Mouse (Mus musculus) C2C12 (cell line): ENCODE measurements around the gene B9d1. TPM values are rescaled to one million over a fixed set of nuclear protein-coding genes. Genes with fewer than 3 reads are reported as not detected.

ENCODE experiments used
- H3K27me3 ChIP-seq: one replicate; pipeline ENCODE4 v1.6.1; 2011; ENCODE audit not compliant: control insufficient read depth, insufficient read depth, insufficient read length
- H3K36me3 ChIP-seq: one replicate; pipeline ENCODE4 v1.6.1; 2011; ENCODE audit not compliant: control insufficient read depth, insufficient read depth
- H3K4me3 ChIP-seq: one replicate; pipeline ENCODE4 v1.5.1; 2011; ENCODE audit warnings: mild to moderate bottlenecking, control low read depth; ENCODE audit not compliant: poor library complexity, insufficient read depth, severe bottlenecking
- H3K79me2 ChIP-seq: one replicate; pipeline ENCODE4 v1.6.1; 2011; ENCODE audit not compliant: control insufficient read depth, insufficient read depth
- H3K79me3 ChIP-seq: one replicate; pipeline ENCODE4 v1.6.1; 2011; ENCODE audit warnings: low read depth, control low read depth
- H3ac ChIP-seq: one replicate; pipeline ENCODE3; 2011; ENCODE audit warnings: low read depth; ENCODE audit not compliant: control insufficient read depth, insufficient read length
- CEBPB ChIP-seq: IDR thresholded peaks from one replicate; pipeline ENCODE4 v1.6.1; 2011; ENCODE audit warnings: low read depth, mild to moderate bottlenecking, control low read depth, moderate library complexity
- CTCF ChIP-seq: IDR thresholded peaks from one replicate; pipeline ENCODE4 v1.5.1; 2011; ENCODE audit not compliant: control insufficient read depth, insufficient read depth, insufficient read length
- FOSL1 ChIP-seq: IDR thresholded peaks from one replicate; pipeline ENCODE4 v1.8.0; 2011; ENCODE audit warnings: mild to moderate bottlenecking, low read length; ENCODE audit not compliant: poor library complexity, insufficient read depth, severe bottlenecking
- MAX ChIP-seq: IDR thresholded peaks from one replicate; pipeline ENCODE4 v1.6.1; 2011; ENCODE audit warnings: mild to moderate bottlenecking, control low read depth
- MYOD1 ChIP-seq: IDR thresholded peaks from one replicate; pipeline ENCODE4 v1.6.1; 2011; ENCODE audit warnings: low read depth; ENCODE audit not compliant: control insufficient read depth, insufficient read length
- MYOG ChIP-seq: IDR thresholded peaks from one replicate; pipeline ENCODE4 v1.6.1; 2011; ENCODE audit not compliant: control insufficient read depth, insufficient read length; ENCODE audit errors: extremely low read depth
- USF1 ChIP-seq: IDR thresholded peaks from one replicate; pipeline ENCODE4 v1.6.1; 2011; ENCODE audit warnings: low read depth, mild to moderate bottlenecking, control low read depth, moderate library complexity
- polyA plus RNA-seq: library from polyadenylated mRNA; unstranded; fragments of >200 nt; fragmentation: generic; extraction: Trizol; gene quantifications from one replicate; pipeline ENCODE4 v1.2.1, GENCODE M21; 2012; ENCODE audit warnings: missing spikeins

The B9d1 gene
- polyA plus RNA-seq, 1 experiment: 45.7 TPM

DNA sequence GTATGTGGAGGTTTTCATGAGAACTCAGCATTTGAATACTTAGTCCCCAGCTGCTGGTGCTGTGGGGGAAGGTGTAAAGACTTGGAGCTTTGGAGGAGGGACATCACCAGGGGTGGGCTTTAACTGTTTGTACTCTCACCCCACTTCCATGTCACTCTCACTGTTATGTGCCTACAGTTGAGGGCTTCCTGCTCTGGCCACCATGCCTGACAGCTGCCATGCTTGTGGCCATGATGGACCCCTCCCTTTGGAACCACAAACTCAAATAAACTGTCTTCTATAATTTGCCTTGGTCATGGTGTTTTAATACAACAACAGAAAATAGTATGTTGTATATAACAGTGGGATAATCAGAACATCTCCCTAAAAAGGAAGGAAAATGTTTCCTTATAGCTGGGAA, 34.1 kb upstream of the B9d1 start:
- H3K79me2 ChIP-seq: no peaks in the 10 kb centered on the region
- TF ChIP-seq USF1: no peak
- no peak for TF ChIP-seq CEBPB
- TF ChIP-seq MAX: no peak
- no peak for TF ChIP-seq MYOD1
- no peak for TF ChIP-seq FOSL1
- no peak for TF ChIP-seq CTCF
- TF ChIP-seq MYOG: no peak
- no peak overlapping the region for H3K4me3 ChIP-seq
- no peak overlapping the region for H3ac ChIP-seq
- peaks cover 28% of the 10 kb centered on the region for H3K27me3 ChIP-seq
- H3K79me3 ChIP-seq: no peaks in the 10 kb centered on the region
- no peaks in the 10 kb centered on the region for H3K36me3 ChIP-seq

DNA sequence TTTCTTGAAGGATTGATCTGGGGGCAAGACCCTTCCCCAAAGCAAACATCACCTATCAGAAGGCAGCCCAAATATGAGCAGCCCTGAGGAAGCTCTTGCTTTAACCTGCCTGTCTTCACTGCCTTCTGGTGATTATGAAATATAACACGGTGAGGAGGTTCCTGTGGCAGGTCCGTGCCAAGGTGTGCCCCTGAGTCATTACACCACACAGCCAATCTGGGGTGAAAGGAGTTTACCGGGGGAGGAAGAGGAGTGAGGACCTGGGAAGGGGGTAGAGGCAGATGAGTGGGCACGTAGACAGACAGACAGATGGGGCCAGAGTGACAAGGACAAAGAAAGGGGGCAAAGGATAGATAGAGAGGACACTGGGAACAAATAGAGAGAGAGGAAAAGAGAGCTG, 31.3 kb upstream of the B9d1 start:
- no peaks in the 10 kb centered on the region for H3K79me2 ChIP-seq
- TF ChIP-seq CEBPB: no peak
- no peak for TF ChIP-seq USF1
- no peak for TF ChIP-seq FOSL1
- no peak for TF ChIP-seq CTCF
- TF ChIP-seq MAX: no peak
- TF ChIP-seq MYOG: no peak
- no peak for TF ChIP-seq MYOD1
- no peak overlapping the region for H3K4me3 ChIP-seq
- no peaks in the 10 kb centered on the region for H3K79me3 ChIP-seq
- no peak overlapping the region for H3ac ChIP-seq
- peaks cover 22% of the 10 kb centered on the region for H3K27me3 ChIP-seq
- H3K36me3 ChIP-seq: no peaks in the 10 kb centered on the region

DNA sequence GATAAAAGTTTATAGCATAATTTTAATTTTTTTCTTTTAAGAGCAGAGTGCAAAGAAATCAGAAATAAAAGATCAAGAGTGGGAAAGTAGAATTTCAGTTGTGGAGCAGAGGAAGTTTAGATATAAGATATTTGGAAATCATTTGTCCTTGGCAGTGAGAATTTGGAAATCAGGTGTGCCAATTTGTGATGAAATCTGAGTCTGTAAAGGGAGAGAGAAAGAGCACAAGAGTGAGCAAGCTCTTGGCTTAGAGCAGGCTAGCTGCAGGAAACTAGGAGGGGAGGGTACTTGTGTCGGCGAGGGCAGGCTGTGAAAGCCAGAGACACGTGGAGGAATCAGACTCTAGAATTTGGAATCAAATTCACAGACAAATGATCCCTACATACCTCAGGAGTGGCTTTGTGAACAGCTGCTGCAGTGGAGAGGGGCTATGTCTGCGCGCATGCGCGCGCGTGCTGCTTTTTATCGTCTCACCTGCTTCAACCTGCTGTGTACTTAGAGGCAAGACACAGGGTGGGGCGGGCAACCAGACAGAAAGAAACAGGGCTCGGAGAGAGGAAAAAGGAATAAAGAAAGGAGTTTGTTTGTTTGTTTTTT, 28.1 kb upstream of the B9d1 start:
- TF ChIP-seq CTCF: no peak
- no peak for TF ChIP-seq MYOG
- TF ChIP-seq CEBPB: no peak
- no peak for TF ChIP-seq FOSL1
- no peak for TF ChIP-seq MYOD1
- TF ChIP-seq USF1: no peak
- no peak for TF ChIP-seq MAX
- Histone ChIP-seq H3K4me3 (no peak overlapping the region), H3K79me2 (no peaks in the 10 kb centered on the region), H3K27me3 (peaks cover 16% of the 10 kb centered on the region), H3K36me3 (no peaks in the 10 kb centered on the region), H3ac (no peak overlapping the region), H3K79me3 (no peaks in the 10 kb centered on the region)

DNA sequence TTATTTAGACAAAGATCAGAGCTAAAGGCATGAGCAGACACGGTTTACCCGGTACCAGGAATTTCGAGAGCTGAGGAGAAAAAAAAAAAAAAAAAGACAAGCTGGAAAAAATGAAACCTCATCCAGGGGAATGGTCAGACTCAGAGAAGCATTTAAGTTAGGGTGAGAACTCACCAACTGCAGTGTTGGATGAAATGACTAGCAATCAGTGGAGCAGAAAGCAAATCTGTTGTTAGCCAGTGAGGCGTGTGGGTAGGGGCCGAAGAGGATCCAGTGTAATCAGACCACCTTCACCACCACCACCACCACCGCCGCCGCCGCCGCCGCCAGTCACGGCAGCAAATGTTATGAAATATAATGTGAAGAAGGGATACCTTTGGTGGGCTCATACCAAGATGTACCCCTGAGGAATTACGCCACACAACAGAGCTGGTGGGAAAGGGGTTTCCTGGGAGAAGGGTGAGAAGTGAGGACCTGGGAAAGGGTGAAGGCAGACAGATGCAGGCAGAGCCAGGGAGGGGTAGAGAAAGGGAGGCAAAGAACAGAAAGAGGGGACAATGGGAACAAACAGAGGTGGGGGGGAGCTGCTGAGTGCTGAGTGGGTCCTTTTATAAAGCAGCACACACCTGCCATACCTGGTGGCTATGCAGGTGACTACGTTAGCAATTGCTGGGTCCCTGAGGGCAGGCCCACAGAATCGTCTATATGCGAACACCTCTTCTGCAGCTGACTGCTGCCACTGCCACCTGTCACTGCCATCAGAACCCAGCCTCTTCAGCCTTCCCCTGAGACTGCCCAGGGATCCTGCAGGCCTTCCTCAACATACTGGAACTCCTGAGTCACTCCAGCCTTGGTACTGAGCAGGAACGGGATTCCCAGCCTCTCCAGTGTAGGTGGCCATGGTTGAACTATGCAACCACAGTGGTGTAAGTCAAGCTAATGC, 27.1 kb upstream of the B9d1 start:
- H3K36me3 ChIP-seq: no peaks in the 10 kb centered on the region
- H3ac ChIP-seq: no peak overlapping the region
- H3K79me2 ChIP-seq: no peaks in the 10 kb centered on the region
- peaks cover 16% of the 10 kb centered on the region for H3K27me3 ChIP-seq
- no peaks in the 10 kb centered on the region for H3K79me3 ChIP-seq
- no peak overlapping the region for H3K4me3 ChIP-seq
- no peak for TF ChIP-seq MYOG
- no peak for TF ChIP-seq FOSL1
- TF ChIP-seq CTCF: no peak
- no peak for TF ChIP-seq CEBPB
- TF ChIP-seq MYOD1: no peak
- TF ChIP-seq USF1: no peak
- TF ChIP-seq MAX: no peak

DNA sequence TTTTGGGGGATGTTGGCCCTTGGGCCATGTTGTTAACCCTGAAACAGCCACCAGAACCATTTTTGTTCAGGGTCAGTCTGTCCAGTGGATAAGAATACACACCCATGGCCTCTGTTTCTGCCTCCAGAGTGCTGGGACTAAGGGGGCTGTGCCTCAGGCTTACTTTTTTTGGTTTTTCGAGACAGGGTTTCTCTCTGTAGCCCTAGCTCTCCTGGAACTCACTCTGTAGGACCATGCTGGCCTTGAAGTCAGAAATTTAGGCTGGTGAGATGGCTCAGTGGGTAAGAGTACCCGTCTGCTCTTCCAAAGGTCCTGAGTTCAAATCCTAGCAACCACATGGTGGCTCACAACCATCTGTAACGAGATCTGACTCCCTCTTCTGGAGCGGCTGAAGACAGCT, 26.2 kb upstream of the B9d1 start:
- Histone ChIP-seq H3K27me3 (peaks cover 13% of the 10 kb centered on the region), H3K4me3 (no peak overlapping the region), H3K36me3 (no peaks in the 10 kb centered on the region), H3K79me2 (no peaks in the 10 kb centered on the region), H3K79me3 (no peaks in the 10 kb centered on the region), H3ac (no peak overlapping the region)
- no peak for TF ChIP-seq MYOD1
- no peak for TF ChIP-seq USF1
- TF ChIP-seq MYOG: no peak
- no peak for TF ChIP-seq CEBPB
- no peak for TF ChIP-seq MAX
- no peak for TF ChIP-seq CTCF
- TF ChIP-seq FOSL1: no peak
